Mouse (Mus musculus): ENCODE data around the gene Socs1. TPM values are rescaled to one million over a fixed set of nuclear protein-coding genes. Genes with fewer than 3 reads are reported as not detected.
A peak's percentile ranks its signal among the peaks of the same experiment; 100 is the strongest.

The Socs1 gene
- total RNA-seq, 2 experiments from 2014 or later, result 0.51 to 0.52 TPM

- intact Hi-C loops (cut with DNase I), result no loop called here
- DNase-seq, result no peak
These were observed 16.5 kb downstream of the Socs1 start for GRCm38 (mm10) chr16:10768821-10769220.

DNA sequence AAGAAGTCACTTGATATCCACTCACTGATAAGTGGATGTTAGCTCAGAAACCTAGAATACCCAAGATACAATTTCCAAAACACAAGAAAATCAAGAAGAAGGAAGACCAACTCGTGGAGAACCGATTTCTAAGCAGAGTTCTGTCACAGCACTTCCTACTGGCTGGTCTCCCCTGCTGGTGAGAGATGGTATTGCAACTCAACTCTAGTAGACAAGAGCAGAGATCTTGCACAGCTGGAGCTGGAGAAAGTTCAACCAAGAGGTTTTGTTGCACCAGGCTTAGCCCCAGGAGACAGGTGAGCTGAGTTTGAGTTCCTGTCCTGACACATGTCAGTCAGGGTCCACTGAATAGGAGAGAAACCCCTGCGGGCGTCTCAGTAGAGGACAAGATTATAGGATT lies 18.2 kb downstream of the Socs1 start:
- intact Hi-C loops (cut with DNase I), result no loop called here
- DNase-seq, result peak in 1 of 2 experiments; percentile 60

DNA sequence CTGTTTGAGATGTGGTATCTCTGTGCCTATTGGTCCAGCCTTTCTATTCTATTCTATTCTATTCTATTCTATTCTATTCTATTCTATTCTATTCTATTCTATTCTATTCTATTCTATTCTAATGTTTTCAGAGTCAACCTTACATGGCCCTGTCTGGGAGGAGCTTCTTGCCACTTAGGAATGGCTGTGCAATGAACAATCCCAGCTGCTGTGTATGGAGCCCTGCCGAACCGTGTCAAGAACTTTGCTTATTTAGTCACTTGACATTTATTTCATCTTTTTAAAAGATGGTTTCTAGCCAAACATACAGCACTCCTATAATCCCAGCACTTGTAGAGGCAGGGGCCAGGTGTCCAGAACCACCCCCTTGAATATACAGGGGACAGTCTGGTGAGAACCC lies 21.0 kb downstream of the Socs1 start:
- intact Hi-C loops (cut with DNase I), result loop anchor here (5.0 kb wide), 1 partner anchor 82 kb away; no protein-coding TSS in a partner anchor
- DNase-seq, result no peak

- no peak for DNase-seq
- intact Hi-C loops (cut with DNase I), result loop anchor here (5.0 kb wide), 1 partner anchor 81 kb away; no protein-coding TSS in a partner anchor
These were observed 21.6 kb downstream of the Socs1 start for GRCm38 (mm10) chr16:10763540-10764264.

- no peak for DNase-seq
- intact Hi-C loops (cut with DNase I), result loop anchor here (5.0 kb wide), 1 partner anchor 80 kb away; no protein-coding TSS in a partner anchor
These were observed 22.7 kb downstream of the Socs1 start for GRCm38 (mm10) chr16:10762569-10763180.

DNA sequence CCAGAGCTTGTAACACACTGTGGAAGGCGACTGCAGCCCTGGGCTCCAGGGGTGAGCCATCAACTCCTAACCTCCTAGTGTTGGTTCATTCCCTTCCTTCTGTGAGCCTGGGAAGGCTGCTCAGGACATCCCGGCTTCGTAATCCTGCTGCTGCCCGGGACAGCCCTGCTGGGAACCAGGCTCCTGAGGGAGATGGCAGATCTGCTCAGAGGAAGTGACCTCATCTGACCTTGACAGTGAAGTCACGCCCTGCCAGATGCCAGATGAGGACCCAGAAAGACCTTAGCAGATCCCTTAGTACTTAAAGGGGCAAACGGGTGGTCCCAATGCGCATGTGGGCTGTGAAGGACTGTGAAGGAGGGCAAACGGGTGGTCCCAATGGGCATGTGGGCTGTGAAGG lies 24.2 kb downstream of the Socs1 start:
- intact Hi-C loops (cut with DNase I), result loop anchor here (5.0 kb wide), 1 partner anchor 79 kb away; no protein-coding TSS in a partner anchor
- DNase-seq, result no peak

DNA sequence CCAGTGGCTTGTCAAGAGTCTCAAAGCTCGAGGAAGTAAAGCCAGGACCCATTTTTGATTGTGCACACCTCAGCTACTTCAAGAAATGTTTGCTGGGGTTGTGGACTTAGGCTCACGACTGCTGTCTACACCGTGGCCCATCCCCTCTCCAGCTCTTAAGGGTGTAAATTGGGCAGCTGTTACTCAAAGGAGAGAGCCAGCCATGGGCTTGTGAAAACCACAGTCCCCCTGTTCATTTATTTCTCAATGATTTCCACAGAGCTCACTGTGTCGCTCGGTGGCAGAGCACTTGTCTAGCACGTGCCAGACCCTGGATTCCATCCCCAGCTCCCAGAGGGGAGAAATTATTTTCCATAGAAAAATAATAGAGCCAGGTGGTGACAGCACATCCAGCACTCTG lies 29.2 kb downstream of the Socs1 start:
- no peak for DNase-seq
- intact Hi-C loops (cut with DNase I), result loop anchor here (5.0 kb wide), 1 partner anchor 49 kb away; no protein-coding TSS in a partner anchor

DNA sequence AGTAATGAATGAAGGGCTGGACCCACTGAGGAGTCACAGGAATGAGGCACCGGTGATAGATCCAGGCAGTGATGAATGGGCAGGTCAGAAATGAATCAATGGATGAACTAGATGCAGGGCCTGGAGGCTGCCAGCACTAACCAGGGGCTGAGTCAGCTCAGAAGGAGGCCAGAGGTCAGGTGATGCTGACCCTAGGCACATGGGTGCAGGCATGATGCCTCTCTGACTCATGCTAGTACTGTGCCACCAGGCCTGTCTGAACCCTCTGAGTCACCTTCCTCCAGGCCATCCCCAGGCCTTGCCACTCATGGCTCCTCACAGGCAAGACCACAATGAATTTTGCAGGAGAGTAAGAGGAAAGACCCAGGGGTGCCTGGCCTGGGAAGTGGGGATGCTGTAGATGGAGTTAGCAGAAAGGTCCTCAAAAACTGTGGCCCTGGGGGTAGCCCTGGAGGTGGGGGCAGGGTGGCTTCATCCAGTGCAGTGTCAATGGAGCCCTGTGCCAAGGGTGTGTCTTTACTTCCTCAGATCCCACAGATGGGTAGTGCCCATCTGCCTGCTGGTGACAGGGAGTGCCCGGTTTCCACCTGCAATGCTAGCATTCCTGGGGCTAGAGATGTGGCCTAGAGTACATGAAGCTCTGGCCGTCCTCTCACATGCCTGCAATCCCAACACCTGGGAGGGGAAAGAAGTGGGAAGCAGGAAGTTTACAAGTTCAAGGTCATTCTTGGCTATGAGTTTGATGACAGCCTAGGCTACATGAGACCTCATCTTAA lies 30.6 kb downstream of the Socs1 start:
- DNase-seq, result no peak
- intact Hi-C loops (cut with DNase I), result loop anchor here (5.0 kb wide), 1 partner anchor 47 kb away; no protein-coding TSS in a partner anchor

DNA sequence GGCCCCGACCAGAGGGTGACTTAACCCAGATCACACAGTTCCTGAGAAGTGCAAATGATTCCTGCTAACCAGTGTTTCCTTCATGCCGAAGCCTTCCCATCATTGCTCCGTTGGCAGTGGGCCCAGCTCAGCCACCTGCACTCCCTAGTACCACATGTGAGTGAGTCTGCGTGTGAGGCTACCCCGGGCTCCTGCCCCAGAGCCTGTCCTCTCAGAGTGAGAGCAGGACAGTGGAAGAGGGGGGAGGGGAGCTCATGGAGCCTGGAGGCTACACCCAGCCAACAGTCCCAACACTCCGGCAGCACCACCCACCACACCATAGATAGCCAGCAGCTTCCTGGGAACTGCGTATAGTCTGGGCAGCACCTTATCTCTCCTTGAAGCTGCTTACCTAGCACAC lies 35.5 kb downstream of the Socs1 start:
- intact Hi-C loops (cut with DNase I), result no loop called here
- no peak for DNase-seq

GRCm38 (mm10) chr16:10749226-10749625 lies 36.1 kb downstream of the Socs1 start:
- DNase-seq, result no peak
- intact Hi-C loops (cut with DNase I), result no loop called here

DNA sequence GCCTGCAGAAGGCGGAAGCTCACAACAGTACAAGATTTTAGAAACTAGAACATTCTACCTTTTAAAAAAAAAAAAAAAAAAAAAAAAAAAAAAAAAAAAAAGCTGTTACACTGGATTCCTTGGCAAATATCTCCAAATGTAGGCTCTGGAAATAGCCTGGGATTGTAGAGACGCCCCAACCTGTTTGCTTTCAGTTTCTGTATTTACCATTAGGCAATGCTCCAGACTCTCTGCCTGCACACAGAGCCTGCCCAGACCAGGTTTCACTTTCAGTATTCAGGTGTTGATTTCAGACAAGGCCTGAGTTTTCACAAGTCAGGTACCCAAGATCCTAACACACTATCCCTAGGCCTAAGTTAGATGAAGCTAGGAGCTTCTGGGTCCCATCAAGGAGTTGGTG lies 44.3 kb downstream of the Socs1 start:
- DNase-seq, result no peak
- intact Hi-C loops (cut with DNase I), result no loop called here

DNA sequence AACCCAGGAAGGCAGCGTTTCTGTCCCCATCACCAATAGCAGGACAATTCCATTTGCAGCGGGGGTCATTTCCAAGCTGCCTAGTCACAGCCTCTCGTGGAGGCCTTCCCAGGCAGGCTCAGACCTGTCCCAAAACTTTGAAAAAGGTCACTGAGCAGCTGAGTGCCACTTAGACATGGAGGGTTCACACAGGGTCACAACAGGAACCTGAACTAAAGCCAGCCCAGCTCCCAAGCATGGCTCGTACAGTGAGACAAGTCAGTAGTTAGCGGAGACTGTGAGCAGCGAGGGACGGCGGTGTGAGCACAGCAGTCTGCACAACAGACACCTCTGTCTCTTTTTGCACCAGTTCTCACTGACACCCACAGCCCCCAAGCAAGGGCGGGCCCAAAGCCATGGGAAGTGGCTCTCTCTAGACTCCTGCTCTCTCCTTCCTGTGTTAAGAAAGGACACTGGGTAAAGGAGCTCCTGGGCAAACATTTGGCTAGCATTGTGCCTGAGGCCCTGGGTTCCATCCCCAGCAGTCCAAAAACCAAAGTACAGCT lies 45.4 kb downstream of the Socs1 start:
- intact Hi-C loops (cut with DNase I), result no loop called here
- no peak for DNase-seq

DNA sequence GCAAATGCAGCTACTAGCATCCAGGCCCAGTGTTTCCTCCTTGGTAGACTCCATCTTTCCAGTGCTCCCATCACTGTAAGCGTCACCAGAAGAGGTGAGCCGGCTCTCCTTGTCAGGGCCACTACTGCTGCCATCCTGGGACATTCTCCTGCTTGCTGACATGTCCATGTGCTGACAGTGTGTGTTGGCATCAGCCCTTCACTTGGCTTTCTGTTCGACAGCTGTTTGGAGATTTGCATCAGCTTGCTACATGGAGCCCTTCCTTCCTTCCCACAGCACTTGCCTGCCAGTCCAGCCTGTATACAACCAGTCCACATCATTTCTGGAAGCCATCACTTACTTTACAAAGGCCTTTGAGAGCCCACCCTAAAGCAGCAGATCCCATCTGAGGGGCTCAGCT lies 46.5 kb downstream of the Socs1 start:
- intact Hi-C loops (cut with DNase I), result no loop called here
- DNase-seq, result no peak

DNA sequence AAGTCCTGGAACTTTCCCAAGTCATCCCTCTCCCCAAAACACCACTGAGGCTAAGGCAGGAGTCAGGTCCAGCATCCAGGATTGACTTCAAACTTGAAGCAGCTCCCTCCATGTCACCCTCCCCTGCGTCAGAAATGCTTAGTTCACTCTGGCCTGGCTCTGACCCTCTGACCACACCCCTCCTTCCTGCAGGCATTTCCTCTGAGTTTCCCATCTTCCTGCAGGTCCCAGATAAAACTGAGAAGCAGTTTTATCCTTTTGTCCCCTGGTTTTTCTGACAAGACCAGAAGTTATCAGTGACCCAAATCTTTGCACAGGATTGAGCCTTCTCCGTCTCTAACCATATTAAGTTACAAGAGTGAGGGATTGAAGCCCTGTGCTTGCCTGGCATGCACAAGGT lies 47.8 kb downstream of the Socs1 start:
- intact Hi-C loops (cut with DNase I), result no loop called here
- DNase-seq, result no peak

DNA sequence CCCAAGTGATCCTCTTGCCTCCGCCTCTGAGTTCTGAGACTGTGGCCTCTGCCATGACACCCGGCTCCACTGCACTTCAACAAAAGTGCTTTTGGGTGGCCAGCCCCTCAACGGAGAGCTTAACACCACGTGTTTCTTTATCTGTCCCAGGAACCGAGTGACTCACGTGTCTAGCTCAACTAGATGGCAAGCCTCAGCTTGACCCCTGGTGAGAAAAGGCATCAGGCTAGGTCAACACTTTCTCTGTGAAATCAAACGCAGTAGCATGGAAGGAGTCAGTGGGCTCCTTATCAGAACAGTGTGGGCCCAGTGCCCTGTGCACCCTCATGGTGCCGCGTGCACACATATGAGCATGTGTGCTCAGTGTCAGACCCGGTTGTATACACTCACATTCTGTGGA lies 49.0 kb downstream of the Socs1 start:
- intact Hi-C loops (cut with DNase I), result no loop called here
- DNase-seq, result no peak

GRCm38 (mm10) chr16:10735781-10736180 lies 49.6 kb downstream of the Socs1 start:
- DNase-seq, result peak in 1 of 2 experiments; percentile 49
- intact Hi-C loops (cut with DNase I), result no loop called here

DNA sequence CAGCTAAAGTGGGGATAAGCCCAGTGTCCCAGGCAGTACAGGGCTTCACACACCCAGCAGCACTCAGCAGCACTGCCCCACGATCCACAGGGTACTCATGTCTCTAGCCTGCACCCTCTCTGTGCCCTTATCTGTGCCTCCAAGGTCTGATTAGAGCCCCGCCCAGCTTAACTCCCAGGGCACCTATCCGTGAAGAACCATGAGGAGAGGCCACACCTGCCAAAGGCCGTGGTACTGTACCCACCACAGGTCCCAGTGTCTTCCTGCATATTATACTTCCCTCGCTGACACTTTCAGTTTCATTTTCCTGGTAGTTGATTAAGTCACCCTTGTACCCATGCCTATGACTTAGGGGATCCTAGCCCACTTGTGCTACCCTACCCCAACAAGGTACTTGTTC lies 52.9 kb downstream of the Socs1 start:
- intact Hi-C loops (cut with DNase I), result no loop called here
- DNase-seq, result no peak

Measured in gastrocnemius, postnatal 36 days (tissue).